Mouse (Mus musculus) liver, embryonic 12.5 days (tissue): Measurements from ENCODE around the gene Elobl. TPM values are rescaled to one million over a fixed set of nuclear protein-coding genes. Genes with fewer than 3 reads are reported as not detected.

Source experiments
- ATAC-seq: fragments of 200-750 bp; cut with Nextera tagmentation; 2 replicates; pipeline ENCODE4 v1.8.0; 2017; ENCODE audit warnings: moderate number of reproducible peaks, mild to moderate bottlenecking, moderate library complexity
- H3K27ac ChIP-seq: fragments of 300-500 bp; sonication (generic); 2 replicates; pipeline ENCODE4 v1.5.1; 2016; ENCODE audit warnings: mild to moderate bottlenecking
- H3K27me3 ChIP-seq: fragments of 300-500 bp; sonication (generic); replicated peaks from 2 replicates; pipeline ENCODE4 v1.6.1; 2016; ENCODE audit warnings: mild to moderate bottlenecking, moderate library complexity
- H3K36me3 ChIP-seq: fragments of 300-500 bp; sonication (generic); 2 replicates; pipeline ENCODE4 v1.6.1; 2016; ENCODE audit warnings: mild to moderate bottlenecking, moderate library complexity
- H3K4me1 ChIP-seq: fragments of 300-500 bp; sonication (generic); 2 replicates; pipeline ENCODE4 v1.6.1; 2016
- H3K4me2 ChIP-seq: fragments of 300-500 bp; sonication (generic); 2 replicates; pipeline ENCODE4 v1.6.1; 2016; ENCODE audit warnings: mild to moderate bottlenecking, moderate library complexity
- H3K4me3 ChIP-seq: fragments of 300-500 bp; sonication (generic); 2 replicates; pipeline ENCODE4 v1.5.1; 2016; ENCODE audit warnings: mild to moderate bottlenecking, moderate library complexity
- H3K9ac ChIP-seq: fragments of 300-500 bp; sonication (generic); 2 replicates; pipeline ENCODE4 v1.6.1; 2016; ENCODE audit warnings: mild to moderate bottlenecking, moderate library complexity
- H3K9me3 ChIP-seq: fragments of 300-500 bp; sonication (generic); replicated peaks from 2 replicates; pipeline ENCODE4 v1.6.1; 2016; ENCODE audit warnings: mild to moderate bottlenecking, moderate library complexity
- WGBS: fragments of 180-500 bp; shearing (Covaris S2); methylation state at CpG from one replicate; pipeline ENCODE4 v1.1.7; 2016; ENCODE audit not compliant: insufficient replicate concordance; 5-methylcytosine and 5-hydroxymethylcytosine counted together
- polyA plus RNA-seq: library from polyadenylated mRNA; unstranded; fragments of >200 nt; fragmentation: Nextera tagmentation; extraction: Ambion mirVana; gene quantifications from 2 replicates; pipeline ENCODE4 v1.2.1, GENCODE M21; 2016

Gene Elobl
- polyA plus RNA-seq, 1 experiment from 2014 or later: not detected

GRCm38 (mm10) chr11:88950640-88951250 is 16.0 kb downstream of the Elobl start:
- no peak overlapping the region for H3K9ac ChIP-seq
- H3K4me2 ChIP-seq: peak overlapping the region; percentile 12; the same call in 1 of the 2 replicates
- WGBS: 76% methylated on average over 13 of the region's 13 CpGs
- peaks cover 43% of the 10 kb centered on the region for H3K4me1 ChIP-seq
- H3K36me3 ChIP-seq: peaks cover 11% of the 10 kb centered on the region
- no peak overlapping the region for H3K4me3 ChIP-seq
- H3K27me3 ChIP-seq: peaks cover 4% of the 10 kb centered on the region; the same call in 1 of the 2 replicates
- no peak overlapping the region for H3K27ac ChIP-seq
- H3K9me3 ChIP-seq: no peaks in the 10 kb centered on the region
- no peak for ATAC-seq

GRCm38 (mm10) chr11:88949802-88950639 is 16.7 kb downstream of the Elobl start:
- Histone ChIP-seq H3K9me3 (no peaks in the 10 kb centered on the region), H3K27ac (no peak overlapping the region), H3K27me3 (peaks cover 4% of the 10 kb centered on the region; the same call in 1 of the 2 replicates), H3K9ac (no peak overlapping the region), H3K4me1 (peaks cover 36% of the 10 kb centered on the region), H3K36me3 (peaks cover 11% of the 10 kb centered on the region), H3K4me2 (peak overlapping the region; percentile 12; the same call in 1 of the 2 replicates), H3K4me3 (no peak overlapping the region)
- WGBS: 53% methylated on average over 8 of the region's 8 CpGs
- ATAC-seq: no peak

- no peak overlapping the region for H3K27ac ChIP-seq
These were observed 17.8 kb downstream of the Elobl start for GRCm38 (mm10) chr11:88948896-88949295.

GRCm38 (mm10) chr11:88945971-88946585 is 20.7 kb downstream of the Elobl start:
- peaks cover 14% of the 10 kb centered on the region for H3K4me1 ChIP-seq
- H3K27me3 ChIP-seq: peaks cover 4% of the 10 kb centered on the region; the same call in 1 of the 2 replicates
- H3K4me2 ChIP-seq: no peak overlapping the region
- H3K9me3 ChIP-seq: no peaks in the 10 kb centered on the region
- H3K36me3 ChIP-seq: peaks cover 14% of the 10 kb centered on the region
- H3K4me3 ChIP-seq: no peak overlapping the region
- WGBS: 30% methylated on average over 7 of the region's 8 CpGs
- H3K27ac ChIP-seq: no peak overlapping the region
- ATAC-seq: no peak
- no peak overlapping the region for H3K9ac ChIP-seq

More at GRCm38 (mm10) chr11:88948896-88949295, 17.8 kb downstream of the Elobl start:
- Histone ChIP-seq H3K9me3 (no peaks in the 10 kb centered on the region), H3K27me3 (peaks cover 4% of the 10 kb centered on the region; the same call in 1 of the 2 replicates), H3K9ac (no peak overlapping the region), H3K4me1 (peaks cover 24% of the 10 kb centered on the region), H3K4me3 (no peak overlapping the region), H3K4me2 (no peak overlapping the region), H3K36me3 (peaks cover 15% of the 10 kb centered on the region)
- no peak for ATAC-seq
- 69% methylated on average over 8 of the region's 8 CpGs for WGBS

GRCm38 (mm10) chr11:88941489-88941888 is 25.2 kb downstream of the Elobl start:
- Histone ChIP-seq H3K27me3 (no peaks in the 10 kb centered on the region), H3K27ac (no peak overlapping the region), H3K4me1 (no peaks in the 10 kb centered on the region; the same call in 1 of the 2 replicates), H3K4me3 (no peak overlapping the region), H3K9ac (no peak overlapping the region), H3K4me2 (no peak overlapping the region), H3K9me3 (no peaks in the 10 kb centered on the region), H3K36me3 (peaks cover 13% of the 10 kb centered on the region)
- WGBS: 66% methylated on average over 12 of the region's 12 CpGs
- ATAC-seq: no peak

- Histone ChIP-seq H3K27ac (no peak overlapping the region), H3K4me3 (no peak overlapping the region), H3K9ac (no peak overlapping the region), H3K36me3 (peaks cover 13% of the 10 kb centered on the region), H3K9me3 (no peaks in the 10 kb centered on the region), H3K4me1 (no peaks in the 10 kb centered on the region), H3K4me2 (no peak overlapping the region), H3K27me3 (no peaks in the 10 kb centered on the region)
- WGBS: 64% methylated on average over 4 of the region's 4 CpGs
- no peak for ATAC-seq
These were observed 27.1 kb downstream of the Elobl start for GRCm38 (mm10) chr11:88939634-88940033.

- H3K36me3 ChIP-seq: peaks cover 8% of the 10 kb centered on the region
- 70% methylated on average over 2 of the region's 2 CpGs for WGBS
- H3K27me3 ChIP-seq: no peaks in the 10 kb centered on the region
- no peaks in the 10 kb centered on the region for H3K9me3 ChIP-seq
- H3K27ac ChIP-seq: no peak overlapping the region
- no peaks in the 10 kb centered on the region for H3K4me1 ChIP-seq
- no peak overlapping the region for H3K9ac ChIP-seq
- H3K4me2 ChIP-seq: no peak overlapping the region
- no peak overlapping the region for H3K4me3 ChIP-seq
- ATAC-seq: no peak
These were observed 28.0 kb downstream of the Elobl start for GRCm38 (mm10) chr11:88938770-88939169.

- Histone ChIP-seq H3K9ac (no peak overlapping the region), H3K4me2 (no peak overlapping the region), H3K27me3 (no peaks in the 10 kb centered on the region), H3K4me3 (no peak overlapping the region), H3K36me3 (peaks cover 9% of the 10 kb centered on the region), H3K4me1 (no peaks in the 10 kb centered on the region), H3K9me3 (no peaks in the 10 kb centered on the region), H3K27ac (no peak overlapping the region)
- no peak for ATAC-seq
- 73% methylated on average over 2 of the region's 2 CpGs for whole genome bisulfite sequencing
These were observed 28.8 kb downstream of the Elobl start for GRCm38 (mm10) chr11:88937886-88938285.

- 80% methylated on average over 19 of the region's 19 CpGs for WGBS
- Histone ChIP-seq H3K27me3 (no peaks in the 10 kb centered on the region), H3K9ac (no peak overlapping the region), H3K4me3 (no peak overlapping the region), H3K4me1 (no peaks in the 10 kb centered on the region), H3K9me3 (no peaks in the 10 kb centered on the region), H3K36me3 (peaks cover 18% of the 10 kb centered on the region), H3K4me2 (no peak overlapping the region), H3K27ac (no peak overlapping the region)
- no peak for ATAC-seq
These were observed 32.4 kb downstream of the Elobl start for GRCm38 (mm10) chr11:88934089-88935000.

- H3K4me3 ChIP-seq: no peak overlapping the region
- no peak overlapping the region for H3K9ac ChIP-seq
- WGBS: 82% methylated on average over 9 of the region's 9 CpGs
- H3K9me3 ChIP-seq: no peaks in the 10 kb centered on the region
- H3K27ac ChIP-seq: no peak overlapping the region
- peaks cover 18% of the 10 kb centered on the region for H3K36me3 ChIP-seq
- no peak for ATAC-seq
- H3K27me3 ChIP-seq: no peaks in the 10 kb centered on the region
- H3K4me2 ChIP-seq: no peak overlapping the region
- H3K4me1 ChIP-seq: no peaks in the 10 kb centered on the region
These were observed 33.7 kb downstream of the Elobl start for GRCm38 (mm10) chr11:88933030-88933429.
